Comparison of ENCODE assay signal across 8 mouse cellular contexts in genomic region chr9:110531914-110532489, GRCm38 (mm10). TPM values are rescaled to one million over a fixed set of nuclear protein-coding genes. Genes with fewer than 3 reads are reported as not detected.
DNase-seq lines count a peak whose midpoint lies in the region; ATAC-seq and TF ChIP-seq lines count a peak whose summit lies in the region.

No protein-coding gene starts in this region.

- peaks cover 22% of the 10 kb centered on the region for H3K4me1 ChIP-seq in forebrain, embryonic 14.5 days (ENCODE audit: control insufficient read depth, insufficient read depth, low read length)
- H3K4me1 ChIP-seq in lung, adult 2 months (ENCODE audit: control insufficient read depth, insufficient read depth, low read length) = peaks cover 25% of the 10 kb centered on the region

- DNase-seq in ES-CJ7 (ENCODE audit: low read depth, low spot score) = peak; percentile 93
- DNase-seq in cerebellum, adult 11 months = peak; percentile 91
- peak; percentile 97 for DNase-seq in forebrain, embryonic 14.5 days (ENCODE audit: low spot score)
- peak; percentile 96 for DNase-seq in heart, postnatal 25 days (ENCODE audit: low spot score)
- peak; percentile 91 to 94 for DNase-seq in layer of hippocampus, adult 18-20 months (ENCODE audit: low spot score in 2 of 2)
- peak; percentile 91 for DNase-seq in lung, adult 2 months
- DNase-seq in thymus, adult 18-20 months = peak; percentile 93 to 95

- peak overlapping the region; percentile 99 for H3K9ac ChIP-seq in forebrain, embryonic 14.5 days (ENCODE audit: low read length)

- H3K27me3 ChIP-seq in forebrain, embryonic 14.5 days (replicated peaks; ENCODE audit: control insufficient read depth, insufficient read depth, low read length) = no peaks in the 10 kb centered on the region

- no peaks in the 10 kb centered on the region for H3K36me3 ChIP-seq in forebrain, embryonic 14.5 days (ENCODE audit: control insufficient read depth, insufficient read depth, low read length)

- peak overlapping the region; percentile 98 for H3K4me3 ChIP-seq in forebrain, embryonic 14.5 days (ENCODE audit: low read depth, low read length)
- H3K4me3 ChIP-seq in lung, adult 2 months (replicated peaks; ENCODE audit: extremely low read depth, low read depth, low read length) = peak overlapping the region; percentile 87

- TF ChIP-seq POLR2A in lung, adult 2 months (IDR thresholded peaks at IDR 0.05; ENCODE audit: borderline replicate concordance, extremely low read depth, low read depth, low read length) = peak; percentile 56; the same call in 1 of the 2 replicates

- under 1% methylated on average over 49 of the region's 53 CpGs for WGBS in forebrain, embryonic 14.5 days
- under 1% methylated on average over 48 of the region's 53 CpGs for WGBS in lung, adult 2 months

- peak; percentile 12; the same call in 1 of the 2 replicates for TF ChIP-seq CTCF in lung, adult 2 months (IDR thresholded peaks at IDR 0.05; ENCODE audit: insufficient read depth, low read length)

- ATAC-seq in forebrain, embryonic 14.5 days = peak; percentile 99
- peak; percentile 92 for ATAC-seq in neutrophil, adult 5-6 weeks (ENCODE audit: extremely low read depth, insufficient number of reproducible peaks, low FRiP score, poor library complexity, severe bottlenecking)

- H3K4me2 ChIP-seq in forebrain, embryonic 14.5 days (ENCODE audit: low read length) = peak overlapping the region; percentile 52

- H3K27ac ChIP-seq in forebrain, embryonic 14.5 days (ENCODE audit: low read depth, low read length) = peak overlapping the region; percentile 99

- H3K9me3 ChIP-seq in forebrain, embryonic 14.5 days (replicated peaks; ENCODE audit: control insufficient read depth, low read length) = no peaks in the 10 kb centered on the region

- intact Hi-C loops in heart, postnatal 25 days (cut with DNase I) = loop anchor here (1.0 to 2.0 kb wide), 3 partner anchors 55 to 123 kb away; partner anchors contain the start of genes Kif9, Klhl18 and Ptpn23

RNA-seq across cellular contexts. Expression of gene Setd2, which starts 0.4 kb away (rescaled TPM):
- polyA plus RNA-seq in forebrain, embryonic 14.5 days (2014; fragmentation: Nextera tagmentation; extraction: Ambion mirVana) = 36.1 and 43.6 TPM in 2 replicates
- total RNA-seq in heart, postnatal 25 days (2021) = 10 to 100 TPM; 38.0 to 49.8 TPM
- total RNA-seq in layer of hippocampus, adult 18-20 months (2021) = 10 to 100 TPM; 62.3 to 64.8 TPM
- 34.6 and 42.6 TPM in 2 replicates for polyA plus RNA-seq in lung, adult 2 months (2012; rRNA removed)
- total RNA-seq in neutrophil, adult 5-6 weeks (2017) = 381 and 399 TPM in 2 replicates

RNA-seq across cellular contexts. Expression of gene Kif9, which starts 55.2 kb away (rescaled TPM):
- 3.0 and 3.2 TPM in 2 replicates for polyA plus RNA-seq in forebrain, embryonic 14.5 days (2014; fragmentation: Nextera tagmentation; extraction: Ambion mirVana)
- under 1 TPM; 0.13 to 0.25 TPM for total RNA-seq in heart, postnatal 25 days (2021)
- total RNA-seq in layer of hippocampus, adult 18-20 months (2021) = 1 to 10 TPM; 3.8 TPM
- polyA plus RNA-seq in lung, adult 2 months (2012; rRNA removed) = 2.9 and 5.8 TPM in 2 replicates
- total RNA-seq in neutrophil, adult 5-6 weeks (2017) = 5.1 and 5.4 TPM in 2 replicates

RNA-seq across cellular contexts. Expression of gene Klhl18, which starts 55.5 kb away (rescaled TPM):
- 10.5 and 14.3 TPM in 2 replicates for polyA plus RNA-seq in forebrain, embryonic 14.5 days (2014; fragmentation: Nextera tagmentation; extraction: Ambion mirVana)
- 10 to 100 TPM; 11.1 to 15.0 TPM for total RNA-seq in heart, postnatal 25 days (2021)
- 10 to 100 TPM; 23.0 to 23.5 TPM for total RNA-seq in layer of hippocampus, adult 18-20 months (2021)
- polyA plus RNA-seq in lung, adult 2 months (2012; rRNA removed) = 19.2 and 21.1 TPM in 2 replicates
- total RNA-seq in neutrophil, adult 5-6 weeks (2017) = 41.9 and 42.6 TPM in 2 replicates

Comparison
In these comparisons a context has a peak if more than half of its experiments do, and no peak if none do; other contexts are left out.
1. Peak in every context shown above with its lines: DNase-seq, ATAC-seq, H3K4me3 ChIP-seq and H3K27ac ChIP-seq.